Mouse (Mus musculus): Measurements from ENCODE around the gene Acsl5.

Gene Acsl5

DNA sequence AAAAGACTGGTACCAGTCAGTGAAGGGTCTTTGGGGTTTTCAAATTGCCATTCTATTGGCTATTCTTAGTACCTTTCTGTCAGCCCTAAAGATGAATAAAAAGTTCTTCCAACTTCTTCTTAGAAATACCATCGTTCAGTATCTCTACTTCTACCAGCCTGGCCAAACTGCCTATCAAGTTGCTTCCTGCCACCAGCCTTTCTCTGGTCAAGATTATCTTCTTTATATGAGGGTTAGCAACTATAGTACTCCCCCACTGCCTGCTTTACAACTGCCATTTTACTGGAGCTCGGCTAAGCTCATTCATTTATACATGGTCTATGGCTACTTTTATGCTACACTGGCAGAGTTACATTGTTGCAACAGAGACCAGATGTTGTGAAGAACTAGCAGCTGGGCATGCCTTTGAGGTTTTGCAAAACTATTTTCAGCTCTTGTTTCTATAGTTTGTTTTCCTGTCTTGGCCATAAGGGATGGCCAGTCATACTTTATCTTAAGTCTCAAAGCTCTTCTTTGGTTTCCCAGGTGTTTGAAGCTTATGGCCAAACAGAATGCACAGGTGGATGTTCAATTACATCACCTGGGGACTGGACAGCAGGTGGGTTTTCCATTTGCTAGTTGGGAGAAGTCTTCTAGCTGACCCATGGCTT lies 39.0 kb downstream of the Acsl5 start:
- no peak for DNase-seq

DNA sequence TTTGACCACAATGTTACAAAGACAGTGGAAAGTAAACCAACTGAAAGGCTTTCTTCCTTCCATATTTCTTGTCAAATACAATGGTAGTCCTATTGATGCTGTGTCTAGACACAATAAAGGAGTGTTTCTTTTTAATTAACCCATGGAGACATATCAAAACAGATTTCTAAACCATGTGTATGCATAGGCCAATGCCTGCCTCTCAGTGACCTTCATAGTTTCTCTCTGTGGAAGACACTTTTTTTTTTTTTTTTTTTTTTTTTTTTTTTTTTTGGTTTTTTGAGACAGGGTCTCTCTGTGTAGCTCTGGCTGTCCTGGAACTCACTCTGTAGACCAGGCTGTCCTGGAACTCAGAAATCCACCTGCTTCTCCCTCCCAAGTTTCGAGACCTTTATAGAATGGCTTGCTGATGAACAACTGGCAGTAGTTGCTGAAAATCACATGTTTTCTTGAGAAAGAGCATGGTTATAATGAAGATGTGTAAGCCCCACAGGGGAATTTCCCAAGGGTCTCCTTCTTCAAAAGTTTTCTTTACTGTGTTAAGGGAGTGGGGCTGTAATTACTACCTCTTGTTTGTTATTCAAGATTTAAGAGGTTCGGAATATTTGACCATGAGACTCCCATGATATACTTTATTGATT lies 40.6 kb downstream of the Acsl5 start:
- no peak for DNase-seq

DNA sequence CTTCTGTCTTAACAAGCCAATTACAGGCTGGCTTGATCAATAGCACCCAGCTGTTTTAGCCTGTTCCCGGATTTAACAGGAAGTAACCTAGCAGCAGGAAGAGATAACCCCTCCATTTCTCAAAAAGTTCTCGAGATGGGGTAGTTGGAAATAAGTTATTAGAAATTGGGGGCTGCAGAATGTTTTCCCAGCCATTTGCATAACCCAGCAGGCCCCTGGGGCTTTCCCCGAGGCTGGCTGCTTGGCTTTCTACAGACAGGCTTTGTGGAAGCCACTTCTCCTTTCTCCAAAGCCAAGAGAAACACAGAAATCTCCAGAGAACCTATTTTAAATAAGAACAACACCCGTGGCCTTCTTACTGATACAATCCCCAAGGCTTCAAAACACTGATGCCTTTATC lies 41.4 kb downstream of the Acsl5 start:
- no peak for DNase-seq

DNA sequence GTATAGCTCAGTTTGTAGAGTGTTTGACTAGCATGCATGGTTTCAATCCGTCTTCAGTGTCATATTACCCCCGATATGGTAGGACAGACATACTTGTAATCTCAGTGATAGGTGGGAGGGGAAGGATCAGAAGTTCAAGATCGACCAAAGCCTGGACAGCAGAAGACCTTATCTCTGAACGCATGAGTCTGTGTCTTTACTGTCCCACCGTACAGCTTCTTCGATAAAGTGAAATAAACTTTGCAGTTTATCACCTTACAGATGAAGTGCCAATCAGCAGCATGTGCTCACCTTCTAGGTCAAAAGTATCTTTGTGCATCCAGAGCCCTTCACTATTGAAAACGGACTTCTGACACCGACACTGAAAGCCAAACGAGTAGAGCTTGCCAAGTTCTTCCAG lies 43.3 kb downstream of the Acsl5 start:
- DNase-seq = no peak

DNA sequence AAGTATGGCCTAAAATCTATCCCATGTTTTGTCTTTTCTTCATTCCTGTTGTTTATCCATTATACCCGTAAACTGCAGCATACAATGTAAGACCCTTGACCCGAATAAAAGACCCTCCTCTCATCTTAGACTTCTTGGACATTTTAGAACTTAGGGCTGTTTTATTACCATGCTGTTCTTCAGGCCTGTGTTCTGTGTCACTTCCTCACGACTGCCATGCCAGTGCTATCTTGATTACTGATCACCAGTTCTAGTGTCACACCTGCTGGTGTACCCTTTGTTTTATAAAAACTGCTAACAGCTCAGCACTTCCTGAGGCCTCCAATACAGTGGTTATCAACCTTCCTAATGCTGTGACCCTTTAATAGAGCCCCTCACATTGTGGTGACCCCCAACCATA lies 43.8 kb downstream of the Acsl5 start:
- no peak for DNase-seq

DNA sequence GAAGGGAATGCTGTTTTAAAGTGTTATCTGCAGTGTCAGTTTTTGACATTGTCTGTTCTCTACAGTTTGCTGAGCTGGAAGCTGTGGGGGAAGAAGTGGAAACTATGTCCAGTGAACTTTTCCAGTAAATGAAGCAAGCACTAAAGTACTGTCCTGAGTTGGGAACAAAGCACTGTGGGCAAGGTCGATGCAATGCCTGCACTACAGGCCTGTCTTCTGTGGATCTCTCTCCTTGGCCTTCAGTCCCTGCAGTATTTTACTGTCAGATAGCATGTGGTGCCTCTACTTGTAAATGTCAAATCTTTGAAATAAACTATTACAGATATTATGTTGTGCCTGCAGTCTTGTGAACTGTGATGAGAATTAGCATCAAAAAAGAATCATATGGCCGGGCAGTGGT lies 44.6 kb downstream of the Acsl5 start:
- DNase-seq = no peak

DNA sequence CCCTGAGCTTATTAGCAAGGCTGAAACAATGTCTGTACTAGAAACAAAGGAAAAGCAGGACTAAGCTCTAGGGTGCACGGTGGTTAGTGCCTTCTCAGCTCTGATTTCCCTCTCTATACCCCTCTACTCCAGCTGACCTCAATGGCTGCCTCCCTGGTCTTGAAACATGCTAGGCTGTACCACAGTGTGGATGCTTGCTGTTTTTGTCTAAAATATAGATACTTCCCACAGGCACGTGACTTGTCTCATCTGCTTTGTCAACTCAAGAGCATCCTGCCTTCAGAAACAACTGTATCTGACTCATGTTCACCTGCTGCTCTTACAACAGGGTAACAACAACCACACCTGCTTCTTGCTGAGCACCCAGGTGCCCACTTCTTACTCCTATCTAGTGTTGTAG lies 45.8 kb downstream of the Acsl5 start:
- DNase-seq = no peak

DNA sequence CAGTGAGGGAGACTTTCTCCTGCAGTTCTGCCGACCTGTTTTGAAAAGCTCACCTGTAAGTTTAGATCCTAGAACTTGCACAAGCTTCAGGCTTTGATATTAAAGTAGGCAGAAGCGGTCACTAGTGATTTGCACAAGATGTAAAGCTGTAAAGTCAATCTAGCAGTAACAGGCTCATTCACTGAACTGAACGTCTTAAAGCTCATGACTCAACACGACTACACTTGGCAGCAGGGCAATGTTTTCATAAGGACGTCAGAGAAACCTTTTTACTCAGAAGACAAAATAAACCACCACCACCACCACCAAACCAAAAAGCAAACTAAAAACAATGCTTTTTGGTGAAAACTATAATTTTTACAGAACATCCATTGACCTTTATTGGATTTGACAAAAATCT lies 46.2 kb downstream of the Acsl5 start:
- no peak for DNase-seq

DNA sequence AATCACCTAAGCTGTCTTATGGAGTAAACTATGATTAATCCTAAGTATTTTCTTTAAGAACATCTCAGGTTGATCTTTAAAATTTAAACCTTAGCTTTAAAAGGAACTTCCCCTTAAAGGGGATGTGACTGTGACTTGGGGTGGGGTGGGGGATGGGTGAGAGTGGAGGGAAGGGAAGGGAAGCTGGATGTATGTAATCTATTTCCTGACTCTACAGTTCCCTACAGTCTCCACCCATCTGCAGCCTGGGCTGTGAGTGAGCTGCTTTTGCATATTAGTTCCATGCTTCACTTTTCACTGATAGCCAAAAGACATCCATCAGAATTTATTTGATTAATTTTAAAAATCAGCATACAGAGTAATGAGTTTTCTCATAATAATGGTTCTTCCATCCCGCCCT lies 47.6 kb downstream of the Acsl5 start:
- DNase-seq = no peak

DNA sequence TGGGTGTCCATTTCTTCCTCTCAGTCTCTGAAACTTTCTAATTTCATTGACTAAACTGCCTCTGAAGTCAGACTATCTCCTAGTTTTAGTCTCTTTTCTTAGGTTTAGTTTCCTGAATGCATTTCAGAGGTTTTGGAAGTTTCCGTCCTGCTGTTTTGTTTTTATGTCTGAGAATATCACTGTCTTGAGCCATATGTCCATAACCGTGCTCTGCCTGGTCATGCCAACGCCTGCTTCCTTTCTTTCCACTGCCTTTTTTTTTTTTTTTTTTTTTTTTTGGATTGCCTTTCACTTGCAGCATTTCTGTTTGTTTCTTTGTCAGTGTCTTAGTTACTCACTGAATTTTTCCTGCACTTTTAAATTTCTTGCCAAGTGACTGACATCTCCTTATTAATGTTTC lies 48.8 kb downstream of the Acsl5 start:
- DNase-seq = no peak

DNA sequence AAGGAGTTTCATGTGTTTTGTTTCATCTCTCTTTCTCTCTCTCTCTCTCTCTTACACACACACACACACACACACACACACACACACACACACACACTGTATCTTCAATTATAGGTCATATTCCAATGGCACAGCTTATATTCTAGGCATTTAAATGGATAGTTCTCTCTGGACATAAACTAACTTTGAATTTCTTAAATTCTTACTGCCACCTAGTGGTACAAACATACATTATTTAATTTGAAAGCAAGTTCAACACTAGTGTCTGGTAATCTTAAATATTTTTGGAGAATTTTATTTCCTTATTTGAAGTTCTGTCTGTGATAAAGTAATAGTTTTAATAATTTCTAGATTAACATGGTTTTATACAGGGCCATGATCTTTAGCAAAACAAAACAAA lies 53.3 kb downstream of the Acsl5 start:
- DNase-seq = no peak

DNA sequence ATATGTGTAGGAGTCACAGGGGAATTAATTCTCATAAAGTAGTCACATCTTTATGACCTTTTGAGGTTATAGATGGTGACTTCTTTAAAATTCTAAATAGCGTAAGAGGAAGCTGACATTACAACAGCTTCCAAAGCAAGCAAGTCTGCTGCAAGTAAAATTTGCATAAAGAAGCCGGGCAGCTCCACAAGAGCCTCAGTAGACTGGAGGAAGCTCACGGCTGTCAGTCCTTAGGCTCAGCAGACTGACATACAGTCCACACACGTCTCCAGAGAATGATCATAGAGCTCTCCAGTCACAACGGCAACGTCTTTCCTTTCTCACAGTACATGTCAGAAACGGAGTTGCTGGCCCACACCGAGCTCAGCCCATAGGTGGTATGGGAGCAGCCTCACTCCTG lies 60.1 kb downstream of the Acsl5 start:
- DNase-seq = no peak

DNA sequence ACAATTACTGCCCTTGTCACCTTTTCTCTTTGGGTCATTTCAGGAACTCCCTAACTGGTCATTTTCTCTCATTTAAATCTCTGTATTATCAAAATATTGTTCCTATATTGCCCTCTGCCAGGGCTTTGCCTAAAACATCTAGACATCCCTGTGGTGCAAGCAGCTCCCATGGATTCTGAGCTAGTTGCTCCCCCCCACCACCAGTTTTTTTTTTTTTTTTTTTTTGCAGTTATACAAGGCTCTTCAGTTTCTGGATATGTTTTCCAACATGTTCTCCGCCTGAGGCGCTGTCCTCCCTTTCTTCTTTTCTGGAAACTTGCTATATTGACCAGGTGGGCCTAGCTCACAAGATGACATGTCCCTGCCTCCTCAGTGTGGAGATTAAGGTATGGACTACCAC lies 61.9 kb downstream of the Acsl5 start:
- DNase-seq = no peak

DNA sequence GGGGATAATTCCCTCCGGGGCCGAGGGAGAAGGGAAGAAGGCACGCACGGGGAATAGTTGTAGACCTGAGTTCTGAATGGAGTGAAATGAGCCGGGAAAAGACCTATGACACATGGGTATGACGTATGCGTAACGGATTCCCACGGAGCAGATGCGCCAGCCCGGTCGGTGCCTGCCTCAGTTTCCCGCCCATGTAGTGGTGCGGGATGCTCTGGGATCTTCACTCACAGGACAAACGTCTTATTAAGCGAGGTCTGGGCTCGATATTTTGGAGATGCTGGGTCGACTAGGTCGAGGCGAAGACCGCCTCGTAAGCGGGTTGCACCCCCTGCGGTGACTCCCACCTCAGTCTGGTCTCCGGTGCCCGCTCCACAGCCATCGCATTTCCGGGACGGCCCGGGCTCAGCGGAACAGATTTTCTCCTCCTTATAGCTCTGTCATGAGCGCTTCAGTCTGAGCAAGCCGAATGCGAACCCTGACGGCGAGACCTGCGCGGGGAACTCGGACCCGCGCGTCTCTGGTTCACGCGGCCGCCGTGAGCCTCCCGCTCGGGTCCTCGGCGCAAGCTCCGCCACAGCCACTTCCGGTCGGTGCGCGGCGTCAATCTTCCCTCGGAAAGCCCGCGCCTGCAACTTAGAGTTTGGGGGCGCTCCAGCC lies 63.8 kb downstream of the Acsl5 start, which contains the start of gene Zdhhc6:
TSS of gene Zdhhc6 (minus strand) at position 581 of the 657 bp plus-strand sequence.
- DNase-seq = peak; percentile 82

DNA sequence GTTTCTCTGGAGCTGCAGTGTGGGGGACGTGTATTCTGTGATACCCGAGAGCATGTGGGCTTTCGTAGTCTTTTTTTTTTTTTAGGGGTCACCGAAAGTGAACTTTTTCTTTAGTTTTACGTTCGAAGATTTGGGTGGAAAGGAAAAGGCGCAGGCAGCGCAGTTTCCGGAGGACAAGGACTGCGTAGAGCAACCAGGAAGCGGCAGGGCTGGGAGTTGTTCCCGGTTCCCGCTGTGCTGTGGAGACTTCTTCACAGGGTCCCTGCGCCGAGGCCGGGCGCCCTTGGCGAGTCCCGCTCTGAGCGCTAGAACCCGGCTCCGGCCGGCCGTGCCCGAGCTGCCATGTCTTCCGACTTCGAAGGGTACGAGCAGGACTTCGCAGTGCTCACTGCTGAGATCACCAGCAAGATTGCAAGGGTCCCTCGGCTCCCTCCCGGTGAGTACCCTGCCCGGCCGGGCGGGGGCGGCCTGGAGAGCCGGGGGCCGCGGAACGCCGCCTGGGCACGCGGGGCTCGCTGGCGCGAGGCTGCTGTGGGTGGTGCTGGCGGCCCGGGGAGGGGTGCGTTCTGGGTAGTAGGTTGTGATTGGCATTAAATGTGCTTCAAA lies 64.5 kb downstream of the Acsl5 start, which contains the start of gene Vti1a:
TSS of gene Vti1a (plus strand) at position 187 of the 606 bp plus-strand sequence.
- DNase-seq = peak; percentile 90

DNA sequence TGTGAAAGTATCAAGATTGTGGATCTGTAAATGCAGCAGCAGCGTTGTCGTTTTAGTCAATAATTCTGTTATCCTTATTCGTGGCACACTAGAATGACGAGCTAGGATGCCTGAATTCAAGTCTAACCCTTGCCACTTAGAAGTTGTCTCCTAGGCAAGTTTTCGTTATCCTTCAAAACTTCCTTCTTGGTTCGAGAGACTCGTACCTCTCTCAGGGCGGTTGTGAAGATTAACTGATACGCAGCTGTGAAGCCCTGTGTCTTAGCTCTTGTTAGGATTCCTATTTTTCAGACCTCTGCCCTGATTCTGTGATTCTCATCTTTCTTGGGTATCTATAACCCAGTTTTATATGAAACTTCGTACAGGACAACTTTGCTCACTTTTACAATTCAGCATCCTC lies 65.2 kb downstream of the Acsl5 start:
- DNase-seq = no peak

DNA sequence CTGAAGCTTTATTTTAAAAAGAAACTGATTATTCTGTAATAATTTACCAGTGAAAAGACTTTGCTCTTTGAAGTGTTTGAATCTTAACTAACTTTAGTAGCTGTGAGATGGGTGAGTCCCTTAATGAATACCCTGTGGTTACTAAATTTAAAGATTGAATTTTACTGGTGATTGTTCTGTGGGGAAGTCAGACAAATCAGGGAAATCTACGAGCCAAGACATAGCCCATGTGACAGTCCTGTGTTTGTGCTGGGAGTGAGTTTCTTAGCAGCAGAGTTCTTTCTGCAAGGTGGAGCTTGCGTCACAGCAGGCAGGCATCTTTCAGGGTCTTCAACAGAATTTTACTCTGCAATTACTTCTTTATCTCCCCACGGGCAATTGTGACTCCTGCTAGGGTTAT lies 67.3 kb downstream of the Acsl5 start:
- DNase-seq = no peak

DNA sequence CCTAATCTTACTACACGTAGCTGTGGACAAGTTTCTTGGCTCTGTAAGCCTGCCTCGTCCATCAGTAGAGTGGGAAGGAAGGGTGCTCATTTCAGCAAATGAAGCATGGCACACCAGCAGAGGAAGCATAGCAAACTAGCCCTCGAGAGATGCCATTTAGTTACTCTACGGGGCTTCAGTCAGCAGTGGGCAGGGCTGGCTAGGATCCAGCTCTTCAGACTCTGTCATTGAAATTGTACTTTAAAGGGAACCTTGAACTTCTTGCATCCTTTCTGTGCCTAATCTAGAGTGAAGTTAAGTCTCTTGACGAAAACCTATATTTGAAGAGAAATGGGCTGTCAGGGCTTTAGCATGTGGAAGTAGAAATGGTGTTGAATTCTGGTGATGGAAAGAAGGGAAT lies 67.8 kb downstream of the Acsl5 start:
- DNase-seq = no peak

DNA sequence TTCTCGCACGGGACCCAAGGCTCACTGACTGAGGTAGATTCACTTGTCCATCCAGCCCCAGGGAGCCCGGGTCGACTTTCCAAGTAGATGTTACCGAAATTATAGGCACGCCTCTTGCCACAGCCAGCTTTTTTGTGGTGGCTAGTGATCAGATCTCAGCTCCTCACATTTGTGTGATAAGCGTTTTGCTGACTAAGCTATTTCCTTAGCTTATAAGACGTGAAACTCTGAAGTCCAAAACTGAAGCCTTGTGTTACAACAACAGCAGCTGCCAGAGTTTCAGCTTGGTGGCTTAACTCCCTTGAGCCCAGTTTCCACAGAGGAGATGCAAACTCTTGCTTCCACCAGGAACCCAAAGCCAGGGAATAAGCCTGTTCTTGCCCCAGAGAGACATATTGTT lies 70.9 kb downstream of the Acsl5 start:
- DNase-seq = no peak

DNA sequence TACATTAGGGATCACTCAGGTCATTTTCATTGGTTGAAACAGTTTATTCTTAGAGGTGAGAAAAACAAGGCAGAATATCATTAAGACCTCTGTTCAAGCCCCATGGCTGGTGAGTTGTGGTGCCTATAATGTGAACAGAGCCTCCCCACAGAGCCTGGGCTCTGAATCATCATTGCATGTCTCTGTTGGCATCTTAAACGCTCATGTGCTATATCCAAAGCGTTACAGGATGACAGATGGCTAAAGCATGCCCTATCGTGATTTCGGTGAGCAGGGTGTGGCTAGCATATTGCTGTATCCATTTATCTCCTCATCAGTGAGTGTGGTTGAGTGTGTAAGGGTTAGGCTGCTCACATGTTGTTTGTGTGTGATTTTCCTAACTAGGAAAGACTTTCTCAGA lies 75.8 kb downstream of the Acsl5 start:
- no peak for DNase-seq

DNA sequence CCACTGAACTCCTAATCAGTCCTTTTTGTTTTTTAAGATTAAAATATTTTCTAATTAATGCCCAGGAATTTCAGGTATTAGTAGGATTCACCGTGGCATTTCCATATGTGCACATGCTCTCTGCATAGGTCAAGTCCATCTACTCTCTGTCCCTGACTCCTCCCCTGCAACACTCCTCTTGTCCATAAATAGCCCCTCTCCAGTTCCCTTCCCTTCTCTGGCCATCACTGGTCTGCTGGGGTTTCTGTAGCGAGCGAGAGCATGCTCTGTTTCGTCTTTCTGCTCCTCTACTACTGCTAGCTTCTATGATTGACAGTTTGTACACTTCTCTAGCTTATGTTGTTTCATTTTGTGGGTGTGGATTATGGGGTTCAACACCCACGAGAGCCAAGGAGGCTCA lies 80.0 kb downstream of the Acsl5 start:
- DNase-seq = no peak

DNA sequence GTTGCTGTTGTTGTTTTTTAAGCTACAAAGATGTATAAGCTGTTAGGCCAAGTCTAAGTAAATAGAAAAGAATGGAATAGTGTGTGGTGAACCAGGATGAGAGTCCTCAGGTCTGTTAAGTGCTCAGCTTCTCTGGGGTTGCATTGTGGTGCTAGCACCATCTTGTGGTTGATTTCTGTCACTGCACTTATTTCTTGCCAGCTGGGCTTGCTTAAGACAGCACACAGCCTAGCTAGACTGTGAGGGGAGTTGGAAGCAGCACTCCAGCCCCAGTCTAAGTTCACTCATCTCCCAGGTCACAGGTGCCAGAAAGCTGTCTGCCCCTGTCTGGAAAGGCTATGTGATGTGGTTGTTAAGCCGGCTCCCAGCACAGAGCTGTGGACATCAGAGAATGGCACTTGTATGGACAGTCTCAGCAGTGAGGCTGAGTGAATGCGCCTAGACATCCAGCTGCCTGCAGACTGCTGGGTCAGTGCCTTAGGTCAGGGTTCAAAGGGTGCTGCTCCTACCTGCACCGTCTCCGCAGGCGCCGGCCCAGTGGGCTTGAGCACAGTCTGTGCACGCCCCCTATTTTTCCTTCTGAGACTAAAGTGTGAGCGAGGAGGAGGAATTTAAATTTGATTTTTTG lies 81.0 kb downstream of the Acsl5 start:
- DNase-seq = peak; percentile 58

DNA sequence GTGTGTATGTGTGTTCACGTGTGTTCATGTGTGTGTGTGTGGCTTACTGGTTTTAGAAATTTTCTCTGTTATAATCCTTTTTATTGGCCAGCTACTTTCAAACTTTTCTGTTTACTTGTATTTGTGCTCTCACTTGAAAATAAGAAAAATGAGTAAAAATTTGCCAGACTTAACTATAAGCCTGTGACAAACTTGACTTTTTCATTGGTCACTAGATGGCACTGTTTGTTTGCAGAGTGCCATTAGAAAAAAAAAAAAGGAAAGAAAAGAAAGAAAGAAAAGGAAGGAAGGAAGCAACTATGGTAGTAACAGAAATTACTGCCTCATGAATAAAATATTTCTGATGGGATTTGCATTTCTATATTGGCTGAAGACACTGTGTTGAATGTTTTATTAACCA lies 84.1 kb downstream of the Acsl5 start:
- DNase-seq = no peak

DNA sequence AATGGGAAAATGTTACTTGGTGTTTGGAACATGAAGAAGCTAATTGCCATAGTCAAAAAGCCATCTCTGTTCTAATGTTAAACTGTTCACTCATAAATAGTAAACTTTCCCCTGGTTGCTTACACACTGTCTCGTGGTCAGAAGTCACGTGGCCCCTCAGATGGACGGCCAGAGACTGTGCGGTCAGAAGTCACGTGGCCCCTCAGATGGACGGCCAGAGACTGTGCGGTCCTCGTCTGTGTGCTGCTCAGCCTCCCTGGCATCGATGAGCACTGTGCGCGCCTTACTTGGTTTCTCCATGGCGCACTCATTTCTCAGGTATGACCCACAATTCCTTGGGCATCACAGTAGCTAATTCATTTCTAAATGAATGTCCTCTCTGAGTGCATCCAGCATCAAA lies 84.7 kb downstream of the Acsl5 start:
- DNase-seq = no peak
